Mouse (Mus musculus): ENCODE data around the gene Gm17581.
"Not testable (repeated sequence)": the region's sequence is repeated elsewhere in the genome, so short reads cannot be mapped to it uniquely, and the experiment has no call there.

Gm17581 gene

DNA sequence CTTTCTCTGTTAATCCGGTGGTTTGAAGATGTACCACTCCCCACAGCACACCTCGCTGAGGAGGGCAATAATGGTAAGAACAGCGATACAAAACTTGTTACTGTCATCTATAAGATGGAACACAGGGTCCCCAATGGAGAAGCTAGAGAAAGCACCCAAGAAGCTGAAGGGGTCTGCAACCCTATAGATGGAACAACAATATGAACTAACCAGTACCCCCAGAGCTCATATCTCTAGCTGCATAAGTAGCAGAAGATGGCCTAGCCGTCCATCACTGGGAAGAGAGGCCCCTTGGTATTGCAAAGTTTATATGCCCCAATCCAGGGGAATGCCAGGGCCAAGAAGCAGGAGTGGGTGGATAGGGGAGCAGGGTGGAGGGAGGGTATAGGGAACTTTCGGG lies at the start of gene Gm17581:
TSS of gene Gm17581 (minus strand) at position 101 of the 400 bp plus-strand sequence.
- DNase-seq = not testable (repeated sequence)

DNA sequence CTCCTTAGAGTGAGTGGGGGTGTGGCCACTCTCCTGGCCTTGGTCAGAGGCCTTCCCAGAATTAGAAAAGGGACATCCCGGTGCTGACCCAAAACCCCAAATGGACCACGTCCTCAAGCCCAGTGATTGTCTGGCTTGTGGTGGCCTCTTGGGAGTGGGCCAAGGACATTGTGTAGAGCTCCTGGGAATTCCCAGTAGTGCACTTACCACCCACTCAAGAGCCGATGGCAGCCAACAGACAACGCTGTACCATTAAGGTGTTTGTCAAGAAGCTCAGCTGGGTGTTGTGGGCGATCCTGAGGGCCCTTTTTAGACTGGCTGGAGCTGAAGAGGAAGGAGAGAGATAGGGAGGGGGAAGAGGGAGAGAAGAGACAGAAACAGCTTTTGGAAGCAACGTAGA lies 48.9 kb upstream of the Gm17581 start:
- no peak for DNase-seq

DNA sequence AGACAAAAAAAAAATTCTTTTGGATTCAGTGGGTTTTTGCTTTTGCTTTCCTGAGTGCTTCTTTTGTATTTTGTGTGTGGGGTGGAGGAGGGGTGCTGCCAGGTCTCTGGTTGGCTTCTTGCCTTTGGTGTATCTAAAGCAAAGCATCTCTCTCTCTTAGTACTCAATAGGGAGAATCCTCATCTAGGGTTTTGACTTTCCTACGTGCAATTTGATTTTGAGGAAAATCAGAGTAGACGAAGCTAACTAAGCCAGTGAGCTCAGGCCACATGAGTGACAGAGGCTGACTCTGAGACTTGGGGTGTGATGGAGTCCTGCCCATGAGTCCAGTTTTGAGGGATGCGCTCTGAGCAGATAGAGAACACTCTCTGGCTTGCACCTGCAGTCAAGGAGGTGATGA lies 43.8 kb upstream of the Gm17581 start:
- DNase-seq = no peak

DNA sequence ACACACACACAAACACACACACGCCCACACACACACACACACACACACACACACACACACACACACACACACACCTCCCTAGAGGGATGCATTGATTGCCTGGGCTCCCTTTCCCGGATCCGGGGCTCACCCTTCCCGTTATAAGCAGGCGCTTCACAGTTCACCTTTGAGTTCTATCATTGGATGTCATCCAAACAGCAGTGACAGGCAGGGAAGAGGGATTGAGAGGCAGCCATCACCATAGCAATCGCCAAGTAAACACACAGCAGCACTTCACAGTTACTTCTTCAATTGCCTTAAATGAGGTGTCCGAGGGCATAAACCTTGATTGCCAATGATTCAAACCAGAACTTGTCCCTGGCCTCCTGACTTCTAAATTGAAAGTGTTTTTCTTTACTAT lies 43.4 kb upstream of the Gm17581 start:
- no peak for DNase-seq

DNA sequence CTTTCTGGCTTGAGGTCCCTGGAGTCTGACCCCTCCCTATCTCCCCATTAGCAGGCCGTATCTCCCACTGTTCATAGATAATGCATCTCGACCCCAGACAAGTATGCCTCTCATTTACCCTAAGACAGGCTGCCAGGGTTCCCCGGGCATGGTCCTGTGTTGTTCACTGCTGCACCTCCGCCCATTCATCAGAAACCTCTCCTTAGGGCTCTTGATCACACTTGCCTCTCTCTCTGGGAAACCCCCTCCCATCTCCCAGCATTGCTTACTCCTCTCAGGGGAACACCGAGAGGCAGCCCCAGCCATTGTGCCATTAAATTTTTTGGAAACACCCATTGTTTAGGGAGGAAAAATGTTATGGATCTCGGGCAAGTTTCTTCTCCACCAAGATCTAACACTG lies 42.3 kb upstream of the Gm17581 start:
- DNase-seq = no peak

DNA sequence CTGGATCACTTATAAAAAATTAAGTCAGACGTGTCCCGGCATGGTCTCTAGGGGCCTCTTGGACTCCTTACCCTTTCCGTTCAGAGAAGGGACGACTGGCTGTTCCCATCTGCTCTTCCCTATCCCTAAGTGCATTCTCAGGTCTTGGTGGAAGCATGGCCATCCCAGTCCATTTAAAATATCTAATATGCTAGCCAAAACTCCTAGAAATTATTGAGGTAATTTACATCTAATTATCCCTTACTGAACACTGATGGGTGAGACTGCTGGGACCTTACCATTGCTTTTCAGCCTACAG lies 42.0 kb upstream of the Gm17581 start:
- no peak for DNase-seq

DNA sequence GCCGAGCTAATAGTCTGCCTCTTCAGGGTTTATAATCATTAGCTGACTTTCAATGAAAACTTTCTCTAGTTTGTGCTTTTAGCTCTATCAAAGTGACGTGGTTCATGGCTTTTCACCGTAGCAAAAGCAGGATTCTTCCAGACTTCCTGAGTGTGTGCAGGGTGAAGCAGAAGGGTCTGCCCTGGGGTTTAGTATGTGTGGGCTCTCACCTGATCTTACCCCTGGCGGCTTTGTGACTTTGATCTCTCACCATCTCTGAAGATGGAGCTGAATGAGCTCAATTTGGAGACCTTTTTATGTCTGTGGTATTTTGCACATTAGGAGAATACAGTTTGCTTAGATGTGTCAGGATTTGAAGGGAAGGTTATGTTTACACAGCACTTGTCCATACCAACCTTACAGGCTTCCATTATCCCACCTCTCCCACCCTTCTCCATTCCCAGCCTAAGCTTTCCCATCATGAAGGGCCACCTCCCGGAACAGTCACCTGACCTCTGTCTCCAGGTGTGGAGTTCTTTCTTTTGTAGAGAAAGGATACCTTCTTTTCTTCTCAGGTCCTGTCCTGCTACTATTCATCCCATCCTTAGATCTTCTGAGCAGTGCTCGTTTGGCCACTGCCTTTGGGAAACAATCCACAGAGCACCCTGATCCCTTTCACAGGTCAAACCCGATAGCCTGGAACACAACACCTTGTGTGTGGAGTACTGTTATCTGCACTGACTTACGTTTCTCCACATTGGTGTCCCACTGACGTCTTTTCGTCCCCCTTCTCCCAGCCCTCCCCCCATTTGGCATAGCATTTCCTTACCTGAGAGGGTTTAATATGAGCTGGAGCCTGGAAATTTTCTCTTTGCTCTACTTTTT lies 41.4 kb upstream of the Gm17581 start:
- DNase-seq = no peak

DNA sequence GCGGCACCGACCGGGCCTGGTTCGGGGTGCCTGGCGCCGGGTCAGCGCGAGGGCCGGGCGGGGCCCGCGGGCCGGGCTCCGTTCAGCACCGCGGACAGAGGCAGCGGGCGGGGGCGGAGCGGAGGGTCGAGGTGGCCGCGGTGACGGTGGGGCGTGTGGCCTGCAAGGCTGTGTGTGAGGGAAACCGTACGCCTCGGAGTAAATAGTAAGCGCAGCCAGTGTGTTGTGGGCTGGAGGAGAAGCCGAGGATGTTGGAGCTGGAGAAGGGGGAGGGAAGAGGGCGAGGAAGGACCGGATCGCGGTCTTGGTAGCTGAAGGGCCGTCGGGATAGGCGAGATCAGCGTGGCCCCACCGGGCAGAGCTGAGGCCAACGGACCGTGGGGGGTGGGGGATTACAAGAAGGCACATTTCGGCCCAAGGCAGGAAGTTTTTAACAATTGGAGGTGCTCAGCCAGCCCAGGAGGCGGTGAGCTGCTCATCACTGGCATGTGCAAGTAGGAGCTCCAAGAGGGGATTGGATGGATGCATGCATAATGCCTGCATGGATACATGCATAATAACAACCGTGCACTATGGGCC lies 40.1 kb upstream of the Gm17581 start:
- peak; percentile 50 to 57 for DNase-seq

DNA sequence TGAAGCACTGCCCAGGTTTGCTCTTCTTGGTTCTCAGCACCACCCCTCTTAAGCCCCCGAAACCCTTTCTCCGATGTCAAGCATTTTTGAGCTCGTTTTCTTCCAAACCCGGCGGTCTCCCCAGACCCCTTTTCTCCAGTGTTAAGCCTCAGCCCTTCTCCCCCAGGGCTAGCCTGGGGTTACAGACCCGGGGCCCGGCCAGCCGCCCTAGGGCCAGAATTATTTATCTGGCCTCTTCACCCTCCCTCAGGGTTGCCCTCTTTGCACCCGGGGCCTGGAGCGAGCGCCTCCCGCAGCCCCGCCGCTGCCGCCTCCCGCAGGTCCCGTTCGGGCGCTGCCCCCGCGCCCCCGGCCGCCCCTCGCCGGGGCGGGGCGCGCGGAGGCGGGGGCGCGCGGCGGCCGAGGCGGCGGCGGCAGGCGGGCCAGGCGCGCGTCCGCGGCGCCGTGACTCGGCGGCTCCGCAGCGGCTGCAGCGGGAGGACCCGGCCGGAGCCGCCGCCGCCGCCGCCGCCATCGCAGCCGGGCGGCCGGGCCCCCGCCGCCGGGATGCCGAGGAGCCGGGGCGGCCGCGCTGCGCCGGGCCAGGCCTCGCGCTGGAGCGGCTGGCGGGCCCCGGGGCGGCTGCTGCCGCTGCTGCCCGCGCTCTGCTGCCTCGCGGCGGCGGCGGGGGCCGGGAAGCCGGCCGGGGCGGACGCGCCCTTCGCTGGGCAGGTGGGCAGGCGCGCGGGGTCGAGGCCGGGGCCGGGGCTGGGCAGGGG lies 39.4 kb upstream of the Gm17581 start, which contains the start of gene Mmp24:
TSS of gene Mmp24 (plus strand) at position 416 of the 758 bp plus-strand sequence.
- DNase-seq = no peak

DNA sequence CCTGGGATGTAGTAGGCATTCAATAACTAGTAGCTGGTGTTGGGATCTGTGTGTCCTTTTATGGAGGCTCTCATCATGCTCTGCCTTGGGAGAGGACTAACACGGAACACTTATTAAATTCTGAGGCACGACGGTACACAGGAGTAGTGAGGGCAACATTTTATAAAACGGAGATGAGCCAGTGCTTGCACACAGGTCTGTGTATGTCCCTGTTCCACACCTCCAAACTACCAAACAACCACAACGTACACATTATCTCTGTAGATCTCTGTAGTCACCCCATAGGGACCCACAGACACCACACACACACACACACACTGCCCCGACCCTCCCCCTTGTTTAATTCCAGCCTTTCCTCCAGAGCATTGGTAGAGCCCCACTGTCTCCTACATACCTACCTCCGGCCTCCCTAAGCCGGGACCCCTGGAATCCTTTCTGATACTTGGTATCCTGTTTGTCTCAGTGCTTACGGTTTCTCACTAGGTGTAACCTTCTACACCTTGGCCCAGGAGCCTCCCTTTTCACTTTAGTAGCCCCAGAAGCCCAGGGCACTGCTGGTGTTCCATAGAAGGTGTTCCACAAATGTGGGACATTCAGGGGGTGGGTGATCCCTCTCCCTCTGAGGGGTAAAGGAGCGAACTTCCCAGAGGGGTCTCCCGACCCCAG lies 38.7 kb upstream of the Gm17581 start:
- no peak for DNase-seq

DNA sequence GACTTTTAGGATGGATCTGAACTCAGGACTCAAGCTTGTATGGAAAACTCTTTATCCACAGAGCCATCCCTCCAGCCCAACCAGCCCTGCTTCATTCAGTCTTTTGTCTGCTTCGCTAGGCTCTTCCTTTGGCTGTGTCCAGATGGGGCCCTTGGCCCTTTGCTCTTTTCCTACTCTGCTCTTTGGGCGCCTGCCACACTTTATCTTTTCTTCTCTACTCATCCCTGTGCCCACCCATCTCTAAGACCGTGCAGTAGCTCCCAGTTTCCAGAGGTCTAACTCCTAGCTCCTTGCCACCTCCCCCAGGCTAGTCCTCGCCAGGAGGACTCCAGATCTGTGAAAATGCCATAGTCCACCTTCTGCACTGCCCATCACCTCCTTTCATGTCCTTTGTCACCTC lies 38.0 kb upstream of the Gm17581 start:
- no peak for DNase-seq

DNA sequence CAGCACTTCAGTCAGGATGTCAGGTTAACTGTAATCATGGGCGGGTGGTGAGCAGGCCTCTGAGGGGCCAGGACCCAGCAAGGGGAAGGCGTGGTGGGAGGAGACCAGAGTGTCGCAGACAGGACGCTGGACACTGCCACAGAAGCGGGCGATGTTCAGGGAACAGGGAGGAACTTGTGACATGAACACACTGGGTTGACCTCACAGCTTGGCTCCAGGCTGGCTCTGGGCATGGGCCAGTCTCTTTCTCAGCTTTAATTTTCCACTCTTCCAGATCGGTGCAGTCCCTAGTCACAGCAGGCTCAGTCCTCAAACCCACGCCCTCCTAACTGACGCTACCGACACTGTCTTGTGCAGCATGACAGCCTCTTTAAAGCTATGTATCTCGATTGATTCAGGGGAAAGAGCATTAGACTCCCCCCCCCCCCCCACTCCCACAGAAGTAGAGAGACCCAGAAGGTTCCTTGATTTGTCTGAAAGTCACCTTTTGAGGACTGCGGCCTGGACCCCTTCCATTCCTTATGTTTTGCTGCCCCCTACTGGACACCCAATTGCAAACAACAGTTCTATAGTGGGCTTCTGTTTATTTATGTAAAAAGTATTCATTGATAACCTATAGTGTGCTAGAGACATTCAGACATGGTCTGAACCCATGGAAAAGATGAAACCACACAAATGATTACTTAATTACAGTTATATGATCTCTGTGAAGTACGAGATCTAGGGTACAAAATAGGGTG lies 29.2 kb upstream of the Gm17581 start:
- DNase-seq = peak; percentile 87 to 90

DNA sequence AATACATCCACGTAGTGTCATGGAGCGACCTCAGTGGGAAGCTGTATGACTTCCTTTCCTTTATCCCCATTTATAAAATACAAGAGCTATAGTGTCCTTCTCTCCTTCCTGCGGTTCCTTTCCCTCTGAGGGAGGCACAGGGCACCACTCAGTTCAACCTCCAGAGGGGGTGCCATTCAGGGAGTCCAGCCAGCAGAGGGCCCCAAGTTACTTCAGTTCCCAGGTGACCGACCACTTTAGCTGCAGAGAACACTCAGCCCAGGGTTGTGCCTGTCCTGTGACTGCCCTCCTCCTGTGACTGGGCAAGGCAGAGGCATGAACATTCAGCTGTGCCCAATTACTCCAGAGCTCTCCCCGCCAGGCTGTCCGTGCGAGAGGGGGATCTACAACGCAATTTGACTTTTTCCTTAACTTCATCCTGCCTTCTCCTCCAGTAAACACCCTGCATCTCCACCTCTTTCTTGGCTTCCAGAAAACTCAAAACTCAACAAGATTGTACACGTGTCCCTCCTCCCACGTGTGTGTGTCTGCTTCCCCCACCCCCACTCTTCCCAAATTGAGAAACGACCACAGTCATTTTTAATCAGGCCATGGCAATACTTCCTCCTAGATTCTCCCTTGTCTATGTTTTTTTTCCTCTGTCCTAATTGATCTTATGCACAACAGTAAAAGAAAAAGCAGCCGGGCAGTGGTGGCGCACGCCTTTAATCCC lies 21.3 kb upstream of the Gm17581 start:
- DNase-seq = no peak

DNA sequence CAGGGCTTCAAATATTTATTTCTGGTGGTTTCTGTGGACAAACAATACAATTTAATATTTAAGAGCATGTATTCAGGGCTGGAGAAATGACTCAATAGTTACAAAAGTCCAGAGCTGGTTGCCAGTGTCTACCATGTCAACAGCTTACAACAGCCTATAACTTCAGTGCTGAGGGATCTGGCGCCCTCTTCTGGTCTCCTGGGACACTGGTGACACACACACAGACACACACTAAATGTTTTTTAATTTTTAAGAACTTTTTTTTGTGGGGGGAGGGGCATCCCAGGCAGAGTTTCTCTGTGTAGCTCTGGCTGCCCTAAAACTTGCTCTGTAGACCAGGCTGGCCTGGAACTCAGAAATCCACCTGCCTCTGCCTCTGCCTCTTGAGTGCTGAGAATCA lies 20.1 kb upstream of the Gm17581 start:
- peak; percentile 50 to 53 for DNase-seq

DNA sequence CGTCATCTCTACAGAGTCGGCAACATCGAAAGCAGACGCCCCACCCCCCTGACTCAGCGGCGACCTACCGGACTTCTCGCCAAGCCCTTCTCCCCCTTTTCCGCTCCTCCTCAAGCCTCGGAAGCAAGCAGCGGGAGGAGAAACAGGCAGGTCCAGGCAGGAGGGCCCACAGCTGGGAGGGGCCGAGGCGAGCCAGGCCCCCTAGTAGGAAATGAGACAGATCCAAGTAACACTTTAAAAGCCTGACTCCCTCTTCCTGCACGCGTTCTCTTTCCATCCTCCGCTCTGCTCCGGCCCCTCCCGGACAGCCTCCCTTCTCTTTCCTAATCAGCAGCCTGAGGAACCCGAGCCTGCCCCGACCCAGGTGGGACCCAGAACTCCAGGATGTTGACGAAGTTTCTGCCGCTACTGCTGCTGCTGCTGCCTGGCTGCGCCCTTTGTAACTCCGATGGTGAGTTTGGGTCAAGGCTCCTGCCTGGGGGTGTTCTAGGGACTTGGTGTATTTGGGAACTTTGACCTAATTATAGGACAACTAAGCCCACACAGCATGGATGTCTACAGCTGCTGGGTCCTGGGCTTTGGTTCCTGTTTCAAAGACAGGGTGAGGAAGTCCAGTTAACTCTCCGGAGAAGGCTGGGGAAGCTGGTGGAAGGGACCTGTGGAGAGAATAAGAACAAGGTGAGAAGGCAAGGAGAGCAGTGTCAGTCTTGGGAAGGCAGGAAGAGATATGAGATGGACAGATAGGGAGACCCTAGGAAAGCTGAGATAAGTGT lies 15.5 kb upstream of the Gm17581 start, which contains the start of gene Procr:
TSS of gene Procr (plus strand) at position 104 of the 773 bp plus-strand sequence.
- DNase-seq = no peak

DNA sequence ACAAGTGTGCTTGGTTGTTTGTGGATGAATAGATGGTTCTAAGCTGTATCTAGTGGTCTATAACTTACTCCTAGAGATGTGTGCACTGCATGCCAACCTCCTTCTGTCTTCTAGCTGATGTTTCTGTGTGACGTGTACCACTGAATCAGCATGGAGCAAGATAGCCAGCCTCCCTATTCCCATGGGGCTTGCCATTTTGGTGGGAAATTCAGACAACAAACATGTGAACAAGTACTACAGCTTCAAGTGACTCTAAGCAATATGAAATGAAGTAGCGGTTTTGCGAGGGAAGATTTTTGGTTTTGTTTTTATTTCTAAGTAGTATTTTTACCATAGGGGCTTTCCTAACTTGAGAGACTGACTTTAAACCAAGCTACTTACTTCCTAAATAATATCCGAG lies 13.7 kb upstream of the Gm17581 start:
- DNase-seq = no peak

DNA sequence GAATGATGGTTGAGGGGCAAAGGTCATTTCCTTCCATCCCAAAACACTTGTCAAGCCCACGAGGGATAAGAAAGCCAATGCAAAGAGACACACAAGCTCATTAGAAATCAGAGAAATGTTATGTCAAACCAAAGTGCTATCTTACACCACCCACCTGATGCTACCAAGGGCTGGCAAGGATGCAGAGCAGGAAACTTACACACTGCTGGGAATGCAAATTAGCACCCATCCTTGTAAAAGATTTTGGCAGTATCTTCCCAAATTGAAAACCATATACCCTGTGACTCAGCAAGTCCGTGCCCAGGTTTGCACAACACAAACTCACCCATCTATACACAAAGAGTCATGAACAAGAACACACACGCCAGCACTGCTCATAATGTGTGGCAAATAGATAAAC lies 9.8 kb upstream of the Gm17581 start:
- no peak for DNase-seq

DNA sequence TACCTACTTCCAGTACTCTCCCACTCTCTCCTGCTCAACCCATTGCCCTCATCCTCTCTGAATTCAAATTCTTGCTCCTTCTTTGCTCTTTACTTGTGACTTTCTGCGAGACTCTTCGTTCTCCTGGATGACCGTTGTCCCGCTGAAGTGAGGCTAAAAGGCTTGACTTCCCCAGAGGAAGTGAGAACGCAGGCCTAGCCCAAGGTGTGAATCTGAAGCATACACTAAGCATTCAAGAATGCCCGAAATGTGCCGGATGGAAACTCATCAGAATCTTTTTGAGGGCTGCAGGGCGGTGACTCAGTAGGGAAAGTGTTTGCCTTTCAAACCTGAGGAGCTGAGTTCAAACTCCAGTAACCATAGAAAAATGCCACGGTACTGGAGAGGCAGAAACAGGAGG lies 7.7 kb upstream of the Gm17581 start:
- no peak for DNase-seq

DNA sequence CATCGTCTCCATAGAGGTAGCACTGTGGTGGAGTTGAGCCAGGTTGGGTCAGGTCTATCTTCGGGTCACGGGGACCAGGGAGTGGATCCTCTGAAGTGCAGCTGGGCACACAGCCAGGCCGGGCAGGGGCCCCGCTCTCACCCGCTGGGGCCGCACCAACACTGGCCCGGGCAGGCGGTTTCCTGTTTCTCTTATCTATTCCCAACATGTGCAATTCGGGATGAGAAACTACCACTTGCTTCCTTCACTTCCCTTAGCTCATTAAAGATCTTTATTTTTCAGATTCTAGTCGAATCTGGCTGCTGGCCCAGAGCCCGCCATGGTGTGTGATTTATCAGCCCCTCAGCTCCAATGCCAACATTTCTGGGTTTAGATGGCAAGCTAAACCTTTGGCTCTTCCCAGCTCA lies 7.3 kb upstream of the Gm17581 start:
- DNase-seq = no peak

DNA sequence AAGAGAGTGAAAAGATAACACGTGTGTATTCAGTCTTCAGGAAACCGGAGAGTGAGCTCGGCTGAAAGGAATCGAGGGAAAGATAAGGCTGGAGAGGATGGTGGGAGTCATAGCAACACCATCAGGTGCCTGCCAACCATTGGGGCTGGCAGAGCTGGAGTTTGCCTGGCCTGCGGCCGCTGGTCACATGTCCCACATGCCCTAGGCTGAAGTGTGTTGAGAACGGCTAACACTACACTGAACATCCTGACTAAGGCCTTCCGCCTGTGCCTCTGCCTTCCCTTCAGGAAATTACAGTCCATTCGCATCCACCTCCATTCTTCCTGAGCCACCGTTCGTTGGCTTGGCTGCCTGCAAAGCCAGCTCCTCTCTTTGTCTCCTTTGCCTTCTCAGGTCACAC lies 6.5 kb upstream of the Gm17581 start:
- no peak for DNase-seq

DNA sequence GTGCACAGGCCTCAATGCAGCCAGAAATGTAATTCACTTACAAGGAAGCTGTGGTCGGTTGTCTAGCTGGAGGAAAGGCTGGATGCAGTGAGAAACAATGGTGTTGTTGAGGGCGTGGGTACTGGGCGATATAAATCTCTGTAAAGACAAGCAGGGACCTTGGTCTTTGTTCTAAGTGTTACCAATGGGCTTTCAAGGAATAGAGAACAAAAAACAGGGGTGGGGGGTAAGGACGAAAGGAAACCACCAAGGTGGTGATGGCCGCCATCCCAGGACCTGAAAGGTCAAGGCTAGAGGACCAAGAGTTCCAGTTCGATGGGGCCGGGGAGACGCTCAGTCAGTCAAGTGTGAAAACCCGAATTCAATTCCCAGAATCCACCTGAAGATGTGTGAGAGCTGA lies 2.1 kb upstream of the Gm17581 start:
- no peak for DNase-seq

Measured in B cell, adult 2 months (primary cell).